Mouse (Mus musculus) G1E (cell line): ENCODE data around the gene Ifi44. TPM values are rescaled to one million over a fixed set of nuclear protein-coding genes. Genes with fewer than 3 reads are reported as not detected.

Experiments
- ATAC-seq: 2 replicates; pipeline ENCODE4 v1.8.0; 2016; ENCODE audit warnings: mild to moderate bottlenecking; ENCODE audit not compliant: insufficient number of reproducible peaks, poor library complexity, low FRiP score, severe bottlenecking; ENCODE audit errors: extremely low read depth
- DNase-seq: peaks from one replicate; pipeline ENCODE4 v3.0.0; 2012; ENCODE audit warnings: low spot score
- H3K27me3 ChIP-seq: 2 replicates; pipeline ENCODE4 v1.6.1; 2012; ENCODE audit warnings: mild to moderate bottlenecking, low read length, inconsistent platforms; ENCODE audit not compliant: insufficient read depth
- H3K36me3 ChIP-seq: replicated peaks from 2 replicates; pipeline ENCODE3; 2012; ENCODE audit warnings: mild to moderate bottlenecking, inconsistent platforms
- H3K4me1 ChIP-seq: 2 replicates; pipeline ENCODE4 v1.6.1; 2012; ENCODE audit warnings: low read depth, low read length, inconsistent platforms, mixed read lengths; ENCODE audit not compliant: insufficient read depth
- H3K4me3 ChIP-seq: 2 replicates; pipeline ENCODE4 v1.5.1; 2012; ENCODE audit warnings: low read depth, mild to moderate bottlenecking, inconsistent platforms, low read length, moderate library complexity, mixed read lengths
- H3K9me3 ChIP-seq: replicated peaks from 2 replicates; pipeline ENCODE4 v1.6.1; 2012; ENCODE audit warnings: inconsistent platforms
- CTCF ChIP-seq: IDR thresholded peaks from 2 replicates; pipeline ENCODE4 v1.5.1; 2012; ENCODE audit warnings: low read depth, low read length, inconsistent platforms, mixed read lengths
- GATA1 ChIP-seq: IDR thresholded peaks from 2 replicates; pipeline ENCODE4 v1.6.1; 2012; ENCODE audit warnings: borderline replicate concordance, low read length, inconsistent platforms, mixed read lengths
- GATA2 ChIP-seq: IDR thresholded peaks from 2 replicates; pipeline ENCODE4 v1.6.1; 2012; ENCODE audit warnings: low read depth, low read length, inconsistent platforms, borderline replicate concordance
- POLR2AphosphoS5 ChIP-seq: IDR thresholded peaks from 2 replicates; pipeline ENCODE4 v1.6.1; 2012; ENCODE audit warnings: low read depth, low read length, inconsistent platforms; ENCODE audit not compliant: insufficient replicate concordance
- TAL1 ChIP-seq: conservative IDR thresholded peaks from 2 replicates; pipeline ENCODE4 v1.6.1; 2012; ENCODE audit warnings: low read depth, low read length, inconsistent platforms, mixed read lengths
- polyA plus RNA-seq: library from polyadenylated mRNA; stranded (reverse); fragments of >175 nt; gene quantifications from 2 replicates; pipeline ENCODE4 v1.2.3, GENCODE M21; 2012
- total RNA-seq, 2 experiments: library from RNA; stranded (forward) in 1 of 2; stranded (reverse) in 1 of 2; fragments of 200-1000 nt in 1 of 2; fragments of >200 nt in 1 of 2; fragmentation: Nextera tagmentation in 1 of 2; gene quantifications; 2 replicates each; pipeline ENCODE4 v1.2.3; 2014 to 2017

Ifi44 gene
- total and polyA plus RNA-seq, 3 experiments: 0.16 TPM; not detected in 2

GRCm38 (mm10) chr3:151716246-151716645, 33.5 kb downstream of the Ifi44 start:
- Histone ChIP-seq H3K27me3 (no peaks in the 10 kb centered on the region), H3K4me3 (no peak overlapping the region), H3K9me3 (peaks cover 20% of the 10 kb centered on the region), H3K4me1 (no peaks in the 10 kb centered on the region), H3K36me3 (no peaks in the 10 kb centered on the region)
- ATAC-seq (no peak), DNase-seq (no peak)
- no peak for TF ChIP-seq GATA1

- ATAC-seq (no peak), DNase-seq (no peak)
- H3K9me3 ChIP-seq: peaks cover 11% of the 10 kb centered on the region
- H3K36me3 ChIP-seq: no peaks in the 10 kb centered on the region
- TF ChIP-seq POLR2AphosphoS5 (no peak), TAL1 (no peak), GATA2 (no peak), GATA1 (no peak), CTCF (no peak)
- no peaks in the 10 kb centered on the region for H3K27me3 ChIP-seq
- no peaks in the 10 kb centered on the region for H3K4me1 ChIP-seq
- H3K4me3 ChIP-seq: no peak overlapping the region
Observed at GRCm38 (mm10) chr3:151707335-151707734, 42.4 kb downstream of the Ifi44 start.

Other genes starting within 250 kb of the Ifi44 start
- not detected in 2 replicates for gene Ifi44l, start 12.9 kb upstream of the Ifi44 start, total RNA-seq (2014; fragmentation: Nextera tagmentation)
- gene Ifi44l, start 12.9 kb upstream of the Ifi44 start, total RNA-seq (2017): not detected in 2 replicates
- not detected in 2 replicates for gene Ifi44l, start 12.9 kb upstream of the Ifi44 start, polyA plus RNA-seq
- gene Ptgfr, start 87.7 kb upstream of the Ifi44 start, total RNA-seq (2014; fragmentation: Nextera tagmentation): not detected in 2 replicates
- 0.05 and 0.06 TPM in 2 replicates for gene Ptgfr, start 87.7 kb upstream of the Ifi44 start, total RNA-seq (2017)
- gene Ptgfr, start 87.7 kb upstream of the Ifi44 start, polyA plus RNA-seq: not detected in 2 replicates